Mouse (Mus musculus) stomach, embryonic 14.5 days (tissue): ENCODE data around the gene Daam1. TPM values are rescaled to one million over a fixed set of nuclear protein-coding genes. Genes with fewer than 3 reads are reported as not detected.

Experiments used
- ATAC-seq: fragments of 200-750 bp; cut with Nextera tagmentation; 2 replicates; pipeline ENCODE4 v1.8.0; 2017; ENCODE audit warnings: low read depth, moderate TSS enrichment; ENCODE audit not compliant: insufficient number of reproducible peaks, insufficient read depth, low FRiP score
- H3K27ac ChIP-seq: fragments of 300-500 bp; sonication (generic); 2 replicates; pipeline ENCODE4 v1.5.1; 2014; ENCODE audit warnings: mild to moderate bottlenecking, low read length, moderate library complexity, mixed read lengths
- H3K27me3 ChIP-seq: fragments of 300-500 bp; sonication (generic); 2 replicates; pipeline ENCODE4 v1.6.1; 2014; ENCODE audit warnings: low read length, control low read depth, mixed read lengths; ENCODE audit not compliant: control insufficient read depth, insufficient read depth
- H3K36me3 ChIP-seq: fragments of 300-500 bp; sonication (generic); 2 replicates; pipeline ENCODE4 v1.6.1; 2014; ENCODE audit warnings: mild to moderate bottlenecking, control low read depth, low read length, moderate library complexity, mixed read lengths; ENCODE audit not compliant: control insufficient read depth, insufficient read depth
- H3K4me1 ChIP-seq: fragments of 300-500 bp; sonication (generic); 2 replicates; pipeline ENCODE4 v1.6.1; 2014; ENCODE audit warnings: low read length, control low read depth, mixed read lengths; ENCODE audit not compliant: control insufficient read depth, insufficient read depth
- H3K4me2 ChIP-seq: fragments of 300-500 bp; sonication (generic); replicated peaks from 2 replicates; pipeline ENCODE4 v1.6.1; 2014; ENCODE audit warnings: low read depth, low read length, control low read depth
- H3K4me3 ChIP-seq: fragments of 300-500 bp; sonication (generic); 2 replicates; pipeline ENCODE4 v1.5.1; 2014; ENCODE audit warnings: low read depth, low read length, control low read depth
- H3K9ac ChIP-seq: fragments of 300-500 bp; sonication (generic); replicated peaks from 2 replicates; pipeline ENCODE4 v1.6.1; 2014; ENCODE audit warnings: low read depth, mild to moderate bottlenecking, control low read depth, low read length, moderate library complexity, mixed read lengths
- H3K9me3 ChIP-seq: fragments of 300-500 bp; sonication (generic); 2 replicates; pipeline ENCODE4 v1.6.1; 2016; ENCODE audit warnings: low read depth, low read length, control low read depth; ENCODE audit not compliant: control insufficient read depth
- WGBS: fragments of 180-500 bp; shearing (Covaris S2); extraction: QIAGEN DNeasy Blood & Tissue Kit; methylation state at CpG from one replicate; pipeline ENCODE4 v1.1.7; 2014; 5-methylcytosine and 5-hydroxymethylcytosine counted together
- polyA plus RNA-seq: library from polyadenylated mRNA; unstranded; fragments of >200 nt; fragmentation: Nextera tagmentation; extraction: Ambion mirVana; gene quantifications from 2 replicates; pipeline ENCODE4 v1.2.1, GENCODE M21; 2014

Daam1 gene
- polyA plus RNA-seq, 1 experiment from 2014 or later: 18.6 TPM

DNA sequence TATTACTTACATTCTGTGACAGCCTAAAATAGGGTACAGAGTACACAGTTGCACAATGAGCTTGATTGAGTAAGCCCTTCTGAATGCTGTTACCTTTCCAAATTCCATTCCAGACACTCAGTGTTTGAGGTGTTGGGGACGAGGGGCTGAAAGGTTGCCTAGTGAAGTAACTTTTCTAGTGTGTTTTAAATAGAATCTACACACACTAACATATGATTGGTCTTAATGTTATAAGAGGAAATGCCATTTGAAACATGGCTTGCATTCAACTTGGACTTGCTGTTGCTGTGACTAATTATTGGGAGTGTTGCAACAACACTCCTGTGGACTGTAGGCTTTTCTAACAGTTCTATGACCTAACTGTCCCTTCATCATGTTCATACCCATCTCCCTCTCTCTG is 105.8 kb downstream of the Daam1 start:
- Histone ChIP-seq H3K9ac (no peak overlapping the region), H3K9me3 (no peaks in the 10 kb centered on the region), H3K36me3 (no peaks in the 10 kb centered on the region; the same call in 1 of the 2 replicates), H3K27me3 (no peaks in the 10 kb centered on the region), H3K4me1 (peaks cover 13% of the 10 kb centered on the region; the same call in 1 of the 2 replicates), H3K27ac (no peak overlapping the region), H3K4me3 (no peak overlapping the region), H3K4me2 (no peak overlapping the region)
- no peak for ATAC-seq
- 97% methylated on average over 1 of the region's 1 CpGs for WGBS

- ATAC-seq: no peak
- 85% methylated on average over 5 of the region's 5 CpGs for WGBS
- no peak overlapping the region for H3K4me2 ChIP-seq
- H3K9ac ChIP-seq: no peak overlapping the region
- no peak overlapping the region for H3K27ac ChIP-seq
- H3K27me3 ChIP-seq: no peaks in the 10 kb centered on the region
- 0 out of 2 replicates have a peak, but pooled peaks cover 4% of the 10 kb centered on the region for H3K4me1 ChIP-seq
- no peak overlapping the region for H3K4me3 ChIP-seq
- H3K9me3 ChIP-seq: no peaks in the 10 kb centered on the region
- no peaks in the 10 kb centered on the region; the same call in 1 of the 2 replicates for H3K36me3 ChIP-seq
Observed at GRCm38 (mm10) chr12:71938513-71938912, 107.6 kb downstream of the Daam1 start.

DNA sequence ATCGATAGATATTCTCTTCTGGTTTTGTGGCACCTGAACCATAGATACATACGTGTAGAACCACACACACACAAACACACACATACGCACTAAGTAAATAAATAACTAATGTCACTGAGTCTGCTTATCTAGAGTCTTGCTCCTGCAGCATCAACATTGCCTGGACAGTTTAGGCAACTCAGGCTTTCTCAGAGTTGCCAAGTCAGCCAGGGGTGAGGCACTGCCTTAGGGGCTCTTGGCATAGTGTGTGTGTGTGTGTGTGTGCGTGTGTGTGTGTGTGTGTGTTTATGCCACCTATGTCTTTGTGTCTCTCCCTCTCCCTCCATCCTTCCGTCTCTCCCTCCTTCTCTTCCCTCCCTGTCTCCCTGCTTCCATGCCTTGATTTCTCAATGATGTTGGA is 110.4 kb downstream of the Daam1 start:
- H3K36me3 ChIP-seq: peaks cover 6% of the 10 kb centered on the region; the same call in 1 of the 2 replicates
- H3K4me2 ChIP-seq: no peak overlapping the region
- H3K27me3 ChIP-seq: no peaks in the 10 kb centered on the region
- H3K9ac ChIP-seq: no peak overlapping the region
- no peaks in the 10 kb centered on the region for H3K9me3 ChIP-seq
- WGBS: 90% methylated on average over 5 of the region's 5 CpGs
- ATAC-seq: no peak
- no peak overlapping the region for H3K4me3 ChIP-seq
- no peak overlapping the region for H3K27ac ChIP-seq
- no peaks in the 10 kb centered on the region for H3K4me1 ChIP-seq

- WGBS: 88% methylated on average over 9 of the region's 9 CpGs
- H3K4me3 ChIP-seq: no peak overlapping the region
- H3K4me2 ChIP-seq: no peak overlapping the region
- H3K27ac ChIP-seq: no peak overlapping the region
- H3K9me3 ChIP-seq: no peaks in the 10 kb centered on the region
- no peak overlapping the region for H3K9ac ChIP-seq
- ATAC-seq: no peak
- no peaks in the 10 kb centered on the region for H3K27me3 ChIP-seq
- peaks cover 14% of the 10 kb centered on the region; the same call in 1 of the 2 replicates for H3K36me3 ChIP-seq
- H3K4me1 ChIP-seq: no peaks in the 10 kb centered on the region
Observed at GRCm38 (mm10) chr12:71943112-71943511, 112.2 kb downstream of the Daam1 start.

DNA sequence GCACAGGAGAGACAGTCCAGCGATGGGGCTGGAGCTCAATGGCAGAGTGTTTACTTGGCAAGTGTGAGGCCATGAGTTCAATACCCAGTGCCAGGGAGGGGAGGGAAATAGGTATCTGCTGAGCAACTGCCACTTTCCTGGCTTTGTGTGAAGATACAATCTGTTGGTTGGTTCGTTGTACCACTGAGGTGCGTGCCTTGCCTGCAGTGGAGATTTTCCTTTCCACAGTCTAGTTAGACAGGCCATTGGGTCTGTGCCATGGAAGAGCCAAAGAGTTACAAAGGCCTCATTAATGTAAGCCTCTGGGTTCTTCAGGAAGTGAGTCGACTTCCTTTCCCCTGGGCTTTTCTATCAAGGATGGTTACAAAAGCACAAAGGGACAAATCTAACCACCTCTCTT is 112.8 kb downstream of the Daam1 start:
- H3K4me3 ChIP-seq: no peak overlapping the region
- no peak overlapping the region for H3K4me2 ChIP-seq
- no peak overlapping the region for H3K27ac ChIP-seq
- no peaks in the 10 kb centered on the region for H3K4me1 ChIP-seq
- H3K9ac ChIP-seq: no peak overlapping the region
- no peak for ATAC-seq
- peaks cover 17% of the 10 kb centered on the region; the same call in 1 of the 2 replicates for H3K36me3 ChIP-seq
- no peaks in the 10 kb centered on the region for H3K27me3 ChIP-seq
- WGBS: 85% methylated on average over 4 of the region's 4 CpGs
- H3K9me3 ChIP-seq: no peaks in the 10 kb centered on the region

DNA sequence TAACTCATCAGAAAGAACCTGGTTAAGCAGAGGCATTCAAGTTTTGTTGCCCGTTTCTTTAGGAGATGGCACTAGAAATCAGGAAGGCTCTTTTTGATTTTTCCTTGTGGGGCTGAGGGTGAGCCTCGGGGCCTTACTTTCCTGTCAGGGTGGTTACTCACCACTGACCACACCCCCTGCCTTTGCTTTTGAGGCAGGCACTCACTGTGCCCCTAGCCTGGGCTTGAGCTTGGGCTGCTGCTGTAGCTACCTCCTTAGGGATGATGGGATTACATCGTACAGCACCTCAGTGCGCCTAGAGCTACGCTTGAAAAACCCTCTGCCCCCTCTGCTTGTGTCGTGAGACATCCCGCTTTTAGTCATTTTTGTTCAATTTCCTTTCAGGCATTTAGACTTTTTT is 115.0 kb downstream of the Daam1 start:
- WGBS: 85% methylated on average over 7 of the region's 7 CpGs
- peaks cover 21% of the 10 kb centered on the region; the same call in 1 of the 2 replicates for H3K36me3 ChIP-seq
- H3K27ac ChIP-seq: no peak overlapping the region
- H3K9me3 ChIP-seq: no peaks in the 10 kb centered on the region
- no peak for ATAC-seq
- no peak overlapping the region for H3K4me3 ChIP-seq
- no peaks in the 10 kb centered on the region for H3K4me1 ChIP-seq
- H3K9ac ChIP-seq: no peak overlapping the region
- H3K4me2 ChIP-seq: no peak overlapping the region
- H3K27me3 ChIP-seq: no peaks in the 10 kb centered on the region

- 89% methylated on average over 8 of the region's 8 CpGs for WGBS
- Histone ChIP-seq H3K4me3 (no peak overlapping the region), H3K9ac (no peak overlapping the region), H3K4me2 (no peak overlapping the region), H3K36me3 (peaks cover 21% of the 10 kb centered on the region; the same call in 1 of the 2 replicates), H3K27me3 (no peaks in the 10 kb centered on the region), H3K27ac (no peak overlapping the region), H3K9me3 (no peaks in the 10 kb centered on the region), H3K4me1 (no peaks in the 10 kb centered on the region)
- ATAC-seq: no peak
Observed at GRCm38 (mm10) chr12:71946448-71946847, 115.6 kb downstream of the Daam1 start.

DNA sequence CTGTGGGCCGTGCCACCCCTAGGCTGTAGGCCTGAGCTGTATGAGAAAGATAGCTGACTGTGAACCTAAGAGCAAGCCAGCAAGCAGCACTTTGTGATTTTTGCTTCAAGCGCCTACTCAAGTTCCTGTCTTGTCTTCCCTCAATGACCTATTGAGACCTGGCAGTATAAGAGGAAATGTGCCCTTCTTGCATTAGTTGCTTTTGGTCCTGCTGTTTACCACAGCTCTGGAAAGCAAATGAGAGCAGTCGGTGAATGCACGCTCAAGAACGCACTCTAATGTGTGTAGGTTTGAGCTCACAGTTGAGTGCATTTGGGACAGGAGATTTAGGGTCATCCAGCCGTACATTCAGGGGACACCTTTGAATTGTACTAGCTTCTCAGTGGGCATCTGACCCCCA is 118.1 kb downstream of the Daam1 start:
- no peaks in the 10 kb centered on the region for H3K9me3 ChIP-seq
- H3K27me3 ChIP-seq: no peaks in the 10 kb centered on the region
- H3K4me2 ChIP-seq: no peak overlapping the region
- peaks cover 33% of the 10 kb centered on the region for H3K36me3 ChIP-seq
- WGBS: 93% methylated on average over 6 of the region's 6 CpGs
- no peak overlapping the region for H3K9ac ChIP-seq
- H3K4me1 ChIP-seq: no peaks in the 10 kb centered on the region
- no peak overlapping the region for H3K27ac ChIP-seq
- no peak for ATAC-seq
- no peak overlapping the region for H3K4me3 ChIP-seq

DNA sequence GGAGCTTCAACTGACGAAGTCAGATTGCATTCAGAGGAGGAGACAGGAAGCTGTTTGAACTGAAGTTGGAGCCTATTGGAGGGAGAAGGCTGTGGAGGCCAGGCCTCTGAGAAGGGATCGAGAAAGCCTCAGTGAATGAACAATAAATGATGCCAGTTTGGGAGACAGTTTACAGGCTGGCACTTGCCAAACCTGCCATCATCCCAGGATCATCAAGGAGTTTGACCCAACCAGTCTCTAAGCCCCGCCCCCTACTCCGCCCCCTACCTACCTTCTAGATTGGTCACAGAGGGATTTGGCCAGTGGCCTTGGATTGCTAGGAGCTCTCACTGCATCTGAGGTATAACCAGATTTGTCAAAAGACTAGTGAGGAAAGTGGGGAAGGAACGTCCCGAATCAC is 118.7 kb downstream of the Daam1 start:
- no peaks in the 10 kb centered on the region for H3K9me3 ChIP-seq
- H3K4me1 ChIP-seq: no peaks in the 10 kb centered on the region
- no peak overlapping the region for H3K9ac ChIP-seq
- no peak overlapping the region for H3K4me2 ChIP-seq
- no peak for ATAC-seq
- 89% methylated on average over 6 of the region's 6 CpGs for WGBS
- no peak overlapping the region for H3K27ac ChIP-seq
- H3K36me3 ChIP-seq: peaks cover 28% of the 10 kb centered on the region
- no peaks in the 10 kb centered on the region for H3K27me3 ChIP-seq
- no peak overlapping the region for H3K4me3 ChIP-seq
